Mouse (Mus musculus) c-Kit-positive CD71-negative TER-119-negative erythroid progenitor cells, embryonic 14.5 days (primary cell): ENCODE measurements around the gene Ksr1.
A peak's percentile ranks its signal among the peaks of the same experiment; 100 is the strongest.
"Not testable (repeated sequence)": the region's sequence is repeated elsewhere in the genome, so short reads cannot be mapped to it uniquely, and the experiment has no call there.

Experiments used
- DNase-seq: peaks from one replicate; pipeline ENCODE4 v3.0.0-alpha.2; 2013; ENCODE audit warnings: low read depth

Gene Ksr1

GRCm38 (mm10) chr11:79008891-79009290 lies 137.3 kb downstream of the Ksr1 start:
- no peak for DNase-seq

- no peak for DNase-seq
Observed at GRCm38 (mm10) chr11:79008007-79008775, 138.0 kb downstream of the Ksr1 start.

GRCm38 (mm10) chr11:79007356-79007755 lies 138.9 kb downstream of the Ksr1 start:
- DNase-seq, result not testable (repeated sequence)

- DNase-seq, result no peak
Observed at GRCm38 (mm10) chr11:79006417-79006816, 139.8 kb downstream of the Ksr1 start.

GRCm38 (mm10) chr11:79005578-79006394 lies 140.4 kb downstream of the Ksr1 start:
- DNase-seq, result no peak

- no peak for DNase-seq
Observed at GRCm38 (mm10) chr11:79003769-79004638, 142.2 kb downstream of the Ksr1 start.

- no peak for DNase-seq
Observed at GRCm38 (mm10) chr11:79003053-79003768, 143.0 kb downstream of the Ksr1 start.

- DNase-seq, result no peak
Observed at GRCm38 (mm10) chr11:79002551-79002951, 143.7 kb downstream of the Ksr1 start.

GRCm38 (mm10) chr11:79001871-79002270 lies 144.3 kb downstream of the Ksr1 start:
- no peak for DNase-seq

GRCm38 (mm10) chr11:78999118-78999517 lies 147.1 kb downstream of the Ksr1 start:
- no peak for DNase-seq

- not testable (repeated sequence) for DNase-seq
Observed at GRCm38 (mm10) chr11:78990875-78991543, 155.2 kb downstream of the Ksr1 start.

- DNase-seq, result no peak
Observed at GRCm38 (mm10) chr11:78990096-78990495, 156.1 kb downstream of the Ksr1 start.

- not testable (repeated sequence) for DNase-seq
Observed at GRCm38 (mm10) chr11:78989206-78989605, 157.0 kb downstream of the Ksr1 start.

GRCm38 (mm10) chr11:78986311-78987002 lies 159.8 kb downstream of the Ksr1 start:
- DNase-seq, result no peak

GRCm38 (mm10) chr11:78985505-78985904 lies 160.7 kb downstream of the Ksr1 start:
- DNase-seq, result no peak

GRCm38 (mm10) chr11:78984483-78985177 lies 161.6 kb downstream of the Ksr1 start, which contains the start of gene Lgals9:
Gene Lgals9 (minus strand): TSS chr11:78984946.
- DNase-seq, result peak; percentile 64

GRCm38 (mm10) chr11:78983539-78983938 lies 162.7 kb downstream of the Ksr1 start:
- no peak for DNase-seq

- no peak for DNase-seq
Observed at GRCm38 (mm10) chr11:78982513-78983291, 163.5 kb downstream of the Ksr1 start.

- no peak for DNase-seq
Observed at GRCm38 (mm10) chr11:78982042-78982441, 164.2 kb downstream of the Ksr1 start.
